Mouse (Mus musculus): ENCODE data around the gene Copb2. TPM values are rescaled to one million over a fixed set of nuclear protein-coding genes. Genes with fewer than 3 reads are reported as not detected.
A peak's percentile ranks its signal among the peaks of the same experiment; 100 is the strongest.

Copb2 gene
- 10 to 100 TPM; 92.7 to 93.1 (median 93.1) TPM for polyA plus RNA-seq (2017; shearing (Covaris generic))

- peak; percentile 97 for ATAC-seq
Measured at GRCm38 (mm10) chr9:98563137-98564126, at the start of gene Copb2. Gene Copb2, plus strand, starts transcription at chr9:98563721.

- ATAC-seq: no peak
Measured at GRCm38 (mm10) chr9:98523872-98524271, 39.6 kb upstream of the Copb2 start.

GRCm38 (mm10) chr9:98524786-98525542, 38.6 kb upstream of the Copb2 start:
- ATAC-seq: no peak

GRCm38 (mm10) chr9:98525543-98525924, 38.0 kb upstream of the Copb2 start:
- ATAC-seq: no peak

- no peak for ATAC-seq
Measured at GRCm38 (mm10) chr9:98527226-98527625, 36.3 kb upstream of the Copb2 start.

GRCm38 (mm10) chr9:98529776-98530175, 33.7 kb upstream of the Copb2 start:
- ATAC-seq: no peak

GRCm38 (mm10) chr9:98530999-98531398, 32.5 kb upstream of the Copb2 start:
- ATAC-seq: no peak

GRCm38 (mm10) chr9:98534675-98535280, 28.7 kb upstream of the Copb2 start:
- ATAC-seq: no peak

- ATAC-seq: no peak
Measured at GRCm38 (mm10) chr9:98535763-98536162, 27.8 kb upstream of the Copb2 start.

- ATAC-seq: no peak
Measured at GRCm38 (mm10) chr9:98538017-98538712, 25.4 kb upstream of the Copb2 start.

GRCm38 (mm10) chr9:98538713-98539360, 24.7 kb upstream of the Copb2 start:
- ATAC-seq: no peak

- no peak for ATAC-seq
Measured at GRCm38 (mm10) chr9:98544042-98544441, 19.5 kb upstream of the Copb2 start.

- ATAC-seq: no peak
Measured at GRCm38 (mm10) chr9:98583852-98584251, 20.3 kb downstream of the Copb2 start.

- ATAC-seq: no peak
Measured at GRCm38 (mm10) chr9:98600094-98600493, 36.6 kb downstream of the Copb2 start.

- peak; percentile 99 for ATAC-seq
Measured at GRCm38 (mm10) chr9:98601156-98601836, 37.8 kb downstream of the Copb2 start, which contains the start of gene Mrps22. Gene Mrps22, minus strand, starts transcription at chr9:98601660.

- ATAC-seq: no peak
Measured at GRCm38 (mm10) chr9:98601837-98602359, 38.4 kb downstream of the Copb2 start.

- no peak for ATAC-seq
Measured at GRCm38 (mm10) chr9:98604896-98605295, 41.4 kb downstream of the Copb2 start.

GRCm38 (mm10) chr9:98628480-98628879, 65.0 kb downstream of the Copb2 start:
- ATAC-seq: no peak

GRCm38 (mm10) chr9:98633287-98634162, 70.0 kb downstream of the Copb2 start:
- no peak for ATAC-seq
